Mouse (Mus musculus): Measurements from ENCODE around the gene Itih3. TPM values are rescaled to one million over a fixed set of nuclear protein-coding genes. Genes with fewer than 3 reads are reported as not detected.

The Itih3 gene
- not detected in 2 replicates for total RNA-seq (2014; fragmentation: Nextera tagmentation)
- not detected in 2 replicates for total RNA-seq (2017)

DNA sequence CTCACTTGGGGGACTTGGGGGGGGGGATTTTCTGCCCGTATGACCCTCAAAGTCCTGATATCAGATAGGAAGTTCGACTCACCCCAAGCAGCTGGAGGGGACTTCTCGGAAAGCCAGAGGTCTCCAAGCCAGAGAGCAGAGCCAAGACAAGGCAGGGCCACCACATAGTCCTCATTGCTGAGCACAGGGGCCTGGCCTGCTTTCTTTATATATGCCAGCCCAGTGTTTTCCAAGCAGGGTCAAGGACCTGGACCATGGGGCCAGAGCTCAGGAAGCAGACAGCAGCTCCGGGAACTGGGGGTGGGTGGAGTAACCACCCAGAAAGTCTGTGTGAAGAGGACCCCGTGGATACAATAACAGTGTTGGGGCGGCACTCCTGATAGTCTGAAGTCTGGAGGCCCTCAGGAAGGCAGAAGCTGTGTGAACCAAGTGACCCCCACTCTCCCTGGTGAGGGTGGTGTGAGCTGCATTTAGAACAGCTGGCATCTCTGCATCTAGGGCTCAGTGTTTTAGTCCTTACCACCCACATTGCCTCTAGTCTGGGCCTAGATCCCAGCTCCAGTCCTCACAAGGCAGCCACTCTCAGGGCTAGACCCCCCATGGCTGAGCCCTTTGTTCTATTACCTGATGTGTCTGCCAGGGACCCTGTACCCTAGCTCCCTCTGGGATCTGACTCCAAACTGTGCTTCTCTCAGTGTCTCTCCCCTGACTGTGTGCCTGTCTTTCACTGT, at the start of gene Itih3:
Itih3 (minus strand) TSS at position 386 of the 731 bp plus-strand sequence.
- ATAC-seq (replicated peaks; ENCODE audit: low FRiP score, low TSS enrichment, poor library complexity, severe bottlenecking) = no peak

DNA sequence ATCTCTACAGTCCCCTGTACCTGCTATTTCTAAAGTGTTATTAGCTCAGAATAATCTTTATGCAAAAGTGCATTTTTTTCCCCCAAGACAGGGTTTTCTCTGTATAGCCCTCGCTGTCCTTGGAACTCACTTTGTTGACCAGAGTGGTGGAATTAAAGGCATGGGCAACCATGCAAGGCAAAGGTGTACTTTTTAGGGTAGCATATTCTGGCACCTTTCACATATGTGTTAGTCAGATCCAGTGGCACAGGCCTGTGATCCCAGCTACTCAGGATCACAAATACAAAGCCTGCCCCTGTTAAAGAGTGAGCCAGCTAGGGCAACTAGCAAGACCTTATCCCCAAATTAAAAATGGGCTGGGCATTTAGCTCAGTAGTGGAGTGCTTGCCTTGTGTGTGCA, 36.8 kb upstream of the Itih3 start:
- no peak for ATAC-seq (replicated peaks; ENCODE audit: low FRiP score, low TSS enrichment, poor library complexity, severe bottlenecking)

DNA sequence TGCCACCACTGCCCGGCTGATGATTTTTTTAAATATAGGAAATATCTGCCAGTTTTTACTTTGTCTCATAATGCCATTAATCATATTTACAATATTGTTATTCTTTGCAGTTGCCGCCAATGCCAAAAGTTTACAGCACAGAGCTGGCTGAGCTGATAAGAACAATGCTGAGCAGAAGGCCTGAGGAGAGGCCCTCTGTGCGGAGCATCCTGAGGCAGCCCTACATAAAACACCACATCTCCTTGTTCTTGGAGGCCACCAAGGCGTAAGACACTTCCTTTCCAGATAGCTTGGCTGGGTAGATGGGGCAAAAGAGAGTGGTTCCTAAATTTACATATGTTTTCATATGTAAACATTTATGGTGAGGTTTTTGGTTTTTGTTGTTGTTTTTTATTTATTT, 35.5 kb upstream of the Itih3 start:
- ATAC-seq (replicated peaks; ENCODE audit: low FRiP score, low TSS enrichment, poor library complexity, severe bottlenecking) = peak; percentile 68

DNA sequence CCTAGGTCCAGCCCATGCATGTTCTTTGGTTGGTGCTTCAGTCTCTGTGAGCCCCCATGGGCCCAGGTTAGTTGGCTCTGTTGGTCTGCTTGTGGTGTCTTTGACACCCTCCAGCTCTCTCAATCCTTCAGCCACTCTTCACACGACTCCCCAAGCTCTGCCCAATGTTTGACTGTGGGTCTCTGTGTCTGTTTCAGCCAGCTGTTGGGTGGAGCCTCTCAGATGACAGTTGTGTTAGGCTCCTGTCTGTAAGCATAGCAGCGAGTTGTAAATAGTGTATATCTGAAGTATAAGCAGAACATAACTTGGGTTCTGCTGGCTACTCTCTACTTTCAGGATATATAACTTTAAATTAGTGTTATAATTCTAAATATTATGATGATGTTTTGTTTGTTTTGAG, 35.0 kb upstream of the Itih3 start:
- ATAC-seq (replicated peaks; ENCODE audit: low FRiP score, low TSS enrichment, poor library complexity, severe bottlenecking) = 0 out of 2 replicates have a peak, but pooled peaks have one; percentile 37

DNA sequence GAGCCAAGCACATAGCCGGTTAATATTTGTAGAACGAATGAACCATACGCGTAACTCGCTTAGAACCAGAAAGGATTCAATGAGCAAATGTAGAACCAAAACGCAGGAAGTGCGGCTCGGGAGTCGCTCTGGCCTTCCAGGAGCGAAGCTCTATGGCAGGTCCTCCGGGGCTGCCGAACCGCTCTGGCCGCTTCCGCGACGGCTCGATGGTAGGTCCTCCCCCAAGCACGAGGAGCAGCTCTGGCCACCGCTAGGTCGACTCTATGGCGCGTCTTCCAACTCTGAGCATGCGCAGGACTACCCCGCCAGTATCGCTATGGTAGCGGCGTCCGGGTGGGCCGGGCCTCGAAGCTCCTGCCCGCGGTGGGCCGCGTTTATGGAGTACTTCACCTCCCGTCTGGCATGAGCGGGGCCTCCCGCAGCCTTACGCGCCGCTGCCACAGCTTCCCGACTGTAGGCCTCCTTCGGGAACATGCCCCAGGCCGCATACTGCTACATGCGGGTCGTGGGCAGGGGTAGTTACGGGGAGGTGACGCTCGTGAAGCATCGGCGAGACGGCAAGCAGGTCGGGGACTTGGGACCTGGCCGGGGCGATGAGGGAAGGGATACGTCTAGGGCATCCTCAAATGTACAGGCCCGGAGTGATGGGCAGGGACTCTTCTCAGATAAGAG, 27.7 kb upstream of the Itih3 start, which contains the start of gene Nek4:
Nek4 (plus strand) TSS at position 224 of the 672 bp plus-strand sequence.
- peak; percentile 98 for ATAC-seq (replicated peaks; ENCODE audit: low FRiP score, low TSS enrichment, poor library complexity, severe bottlenecking)

DNA sequence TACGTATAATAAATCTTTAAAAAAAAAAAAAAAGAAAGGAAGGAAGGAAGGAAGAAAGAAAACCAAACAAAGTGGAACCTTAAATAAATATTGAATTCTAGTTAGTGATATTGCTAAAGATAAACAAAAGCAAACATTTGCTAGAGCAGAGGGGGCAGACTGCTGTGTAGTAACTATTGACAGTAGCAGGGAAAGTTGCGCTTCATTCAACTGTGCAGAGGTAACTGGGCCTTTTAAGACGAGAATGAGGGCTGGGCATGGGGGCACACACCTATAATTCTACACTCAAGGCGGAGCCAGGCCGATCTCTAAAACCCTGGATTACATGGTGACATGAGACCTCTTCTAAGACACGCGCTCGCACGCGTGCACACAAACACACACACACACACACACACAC, 26.4 kb upstream of the Itih3 start:
- ATAC-seq (replicated peaks; ENCODE audit: low FRiP score, low TSS enrichment, poor library complexity, severe bottlenecking) = no peak

DNA sequence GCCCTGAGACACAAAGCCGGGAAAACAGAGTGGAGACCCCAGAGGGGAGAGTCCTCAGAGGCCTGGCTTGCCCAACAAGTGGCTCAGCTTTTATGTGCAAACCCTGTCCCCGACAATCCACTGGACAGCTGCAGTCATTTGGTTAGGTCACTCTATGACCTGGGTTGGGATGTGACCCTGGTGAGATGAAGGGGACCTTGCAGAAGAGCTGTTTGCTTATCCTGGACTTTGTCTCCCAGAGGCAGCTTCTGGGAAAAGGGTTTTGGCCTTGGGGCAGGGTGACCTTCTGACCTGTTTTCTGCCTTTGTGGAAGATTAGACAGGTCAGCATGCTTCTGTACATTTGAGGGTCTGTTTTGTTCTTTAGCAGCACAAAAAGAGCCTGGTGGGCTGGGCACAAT, 21.2 kb upstream of the Itih3 start:
- ATAC-seq (replicated peaks; ENCODE audit: low FRiP score, low TSS enrichment, poor library complexity, severe bottlenecking) = no peak

- peak; percentile 84 for ATAC-seq (replicated peaks; ENCODE audit: low FRiP score, low TSS enrichment, poor library complexity, severe bottlenecking)
These were observed 20.5 kb upstream of the Itih3 start for GRCm38 (mm10) chr14:30943860-30944674.

- ATAC-seq (replicated peaks; ENCODE audit: low FRiP score, low TSS enrichment, poor library complexity, severe bottlenecking) = no peak
These were observed 19.5 kb upstream of the Itih3 start, which contains the start of gene Itih1 for GRCm38 (mm10) chr14:30943038-30943437. Gene Itih1 (minus strand): TSS chr14:30943289.

DNA sequence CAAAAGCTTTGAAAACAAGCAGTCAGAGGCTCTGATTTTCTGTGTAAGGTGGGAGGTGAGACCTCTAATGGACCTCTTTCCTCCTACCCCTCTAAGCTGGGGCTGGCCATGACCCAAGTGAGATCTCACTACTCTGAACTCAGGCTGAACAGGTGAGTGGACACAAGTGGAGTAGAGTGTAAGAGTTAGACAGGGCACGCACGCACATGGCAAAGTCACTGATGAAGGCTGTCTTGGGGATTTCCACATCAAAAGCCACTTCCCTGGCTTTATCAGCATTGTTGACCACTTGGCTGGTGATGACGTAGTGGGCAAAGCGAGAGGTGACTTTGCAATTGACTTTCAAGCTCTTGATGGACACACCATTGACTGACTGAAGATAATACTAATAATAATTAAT, 18.7 kb upstream of the Itih3 start:
- no peak for ATAC-seq (replicated peaks; ENCODE audit: low FRiP score, low TSS enrichment, poor library complexity, severe bottlenecking)

DNA sequence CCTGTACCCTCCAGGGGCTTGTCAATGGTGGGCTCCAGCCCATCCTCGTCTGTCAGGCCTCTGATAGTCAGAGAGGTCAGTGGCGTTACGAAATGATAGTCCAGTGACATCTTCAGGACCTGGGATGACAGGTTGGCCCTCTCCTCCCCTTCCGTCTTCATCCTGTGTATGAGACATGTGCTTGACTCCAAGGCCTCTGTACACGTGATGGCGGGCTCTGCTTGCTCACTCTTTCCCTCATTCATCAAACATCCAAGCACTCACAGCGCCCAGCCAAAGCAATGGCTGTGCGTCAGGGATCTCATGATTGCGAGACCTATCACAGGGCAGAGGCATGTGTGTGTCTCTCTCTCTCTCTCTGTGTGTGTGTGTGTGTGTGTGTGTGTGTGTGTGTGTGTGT, 9.8 kb upstream of the Itih3 start:
- no peak for ATAC-seq (replicated peaks; ENCODE audit: low FRiP score, low TSS enrichment, poor library complexity, severe bottlenecking)

DNA sequence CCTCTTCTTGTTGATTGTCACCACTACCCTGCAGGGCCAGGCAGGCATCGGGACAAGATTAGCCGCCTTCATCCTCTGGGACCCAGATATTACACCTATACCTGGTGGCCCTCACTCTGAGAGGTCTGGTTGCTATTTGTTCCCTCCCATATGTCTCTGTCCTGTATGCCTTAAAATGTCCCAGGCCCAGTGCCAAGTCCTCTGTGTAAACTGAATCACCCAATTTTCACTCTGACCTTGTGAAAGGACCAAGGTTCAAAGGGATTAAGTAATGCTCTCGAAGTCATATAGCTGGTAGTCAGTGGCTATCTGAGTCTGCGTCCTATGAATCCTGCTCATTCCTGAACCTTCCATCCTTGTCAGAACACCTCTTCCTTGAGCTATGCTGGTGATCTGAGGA, 6.8 kb upstream of the Itih3 start:
- no peak for ATAC-seq (replicated peaks; ENCODE audit: low FRiP score, low TSS enrichment, poor library complexity, severe bottlenecking)

DNA sequence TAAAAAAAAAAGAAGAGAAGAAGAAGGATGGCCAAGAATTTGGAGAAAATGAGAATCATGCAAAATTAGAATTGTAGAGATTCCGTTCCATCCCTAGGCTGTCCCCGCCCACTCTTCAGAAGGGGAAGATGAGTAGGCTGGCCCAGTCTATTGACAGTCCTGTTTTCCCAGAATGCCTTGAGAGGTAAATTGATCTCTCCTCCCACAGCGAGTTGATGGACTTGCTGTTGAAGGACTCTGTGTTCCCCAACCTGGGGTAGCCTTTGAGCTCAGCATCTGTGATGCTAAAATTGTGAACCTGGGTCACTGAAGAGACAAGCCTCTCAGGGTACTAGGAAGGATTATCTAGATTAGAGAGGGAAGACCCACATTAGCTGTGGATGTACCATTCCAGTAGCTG, 1.9 kb upstream of the Itih3 start:
- ATAC-seq (replicated peaks; ENCODE audit: low FRiP score, low TSS enrichment, poor library complexity, severe bottlenecking) = no peak

DNA sequence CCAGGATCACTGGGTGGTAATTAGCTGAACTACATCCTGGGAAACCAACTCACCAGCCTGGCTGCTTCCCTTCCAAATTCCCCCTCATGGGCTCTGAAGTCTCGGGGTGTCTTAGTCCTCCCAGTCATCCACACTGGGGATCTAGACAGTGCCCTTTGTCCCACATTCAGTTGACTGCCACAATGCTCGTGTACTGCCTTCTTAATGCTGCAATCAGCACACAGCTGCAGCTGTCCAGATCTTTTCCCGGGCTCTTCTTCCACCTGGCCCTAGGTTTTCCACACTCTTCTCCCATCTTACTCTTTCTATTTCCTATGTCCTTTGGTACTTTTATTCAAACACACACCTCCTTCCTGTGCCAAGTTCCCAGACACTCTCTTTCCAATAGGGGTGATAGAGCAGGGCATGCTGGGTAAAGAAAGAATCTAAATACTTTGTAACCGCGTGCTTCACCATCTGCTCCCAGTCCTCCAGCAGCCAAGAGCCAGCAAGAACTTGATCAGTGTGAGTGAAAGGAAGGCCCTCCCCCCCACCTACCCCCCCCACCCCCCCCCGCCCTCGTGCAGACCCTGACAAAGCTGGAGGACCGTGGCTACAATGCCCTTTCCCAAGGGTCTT, 1.4 kb downstream of the Itih3 start:
- no peak for ATAC-seq (replicated peaks; ENCODE audit: low FRiP score, low TSS enrichment, poor library complexity, severe bottlenecking)

DNA sequence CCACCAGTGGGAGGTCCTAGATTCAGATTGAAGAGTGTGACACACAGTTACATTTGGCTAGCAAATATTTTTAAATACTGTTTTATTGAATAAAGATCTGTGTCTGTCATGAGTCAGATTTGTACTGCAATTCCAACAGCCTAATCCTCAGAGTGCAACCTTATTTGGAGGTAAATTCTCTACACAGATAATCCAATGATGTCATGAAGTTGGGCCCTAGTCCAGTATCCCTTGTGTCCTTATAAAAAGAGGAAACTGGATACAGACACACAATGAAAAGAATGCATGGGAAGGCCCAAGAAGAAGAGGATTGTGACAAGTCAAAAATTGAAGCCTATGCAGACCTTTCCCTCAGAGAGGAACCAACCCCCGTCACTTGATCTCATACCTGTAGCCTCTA, 7.0 kb downstream of the Itih3 start:
- ATAC-seq (replicated peaks; ENCODE audit: low FRiP score, low TSS enrichment, poor library complexity, severe bottlenecking) = no peak

GRCm38 (mm10) chr14:30913404-30913803, 10.2 kb downstream of the Itih3 start:
- ATAC-seq (replicated peaks; ENCODE audit: low FRiP score, low TSS enrichment, poor library complexity, severe bottlenecking) = no peak

GRCm38 (mm10) chr14:30912641-30913040, 10.9 kb downstream of the Itih3 start:
- no peak for ATAC-seq (replicated peaks; ENCODE audit: low FRiP score, low TSS enrichment, poor library complexity, severe bottlenecking)

- no peak for ATAC-seq (replicated peaks; ENCODE audit: low FRiP score, low TSS enrichment, poor library complexity, severe bottlenecking)
These were observed 12.4 kb downstream of the Itih3 start for GRCm38 (mm10) chr14:30911141-30911540.

DNA sequence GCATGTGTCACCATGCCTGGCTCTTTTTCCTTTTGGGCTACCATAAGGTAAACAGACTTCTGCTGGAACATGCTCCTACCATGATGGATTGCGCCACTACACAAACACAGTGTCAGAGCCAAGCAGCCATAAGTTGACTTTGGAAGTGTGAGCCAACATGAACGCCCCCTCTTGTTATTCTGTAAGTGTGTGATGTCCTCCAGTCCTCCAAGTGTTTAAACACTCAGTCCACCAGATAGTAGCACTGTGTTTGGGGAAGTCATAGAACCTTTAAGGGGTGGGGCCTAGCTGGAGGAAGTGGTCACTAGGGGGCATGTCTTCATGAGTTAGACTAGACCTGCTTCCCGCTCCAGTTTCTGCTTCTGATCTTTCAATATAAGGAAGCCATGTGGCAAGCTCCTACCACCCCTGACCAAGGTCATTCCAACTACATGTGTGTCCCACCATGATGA, 15.7 kb downstream of the Itih3 start:
- ATAC-seq (replicated peaks; ENCODE audit: low FRiP score, low TSS enrichment, poor library complexity, severe bottlenecking) = no peak

- ATAC-seq (replicated peaks; ENCODE audit: low FRiP score, low TSS enrichment, poor library complexity, severe bottlenecking) = no peak
These were observed 17.6 kb downstream of the Itih3 start for GRCm38 (mm10) chr14:30906001-30906400.
